Mouse (Mus musculus) hindbrain, postnatal 0 days (tissue): Measurements from ENCODE around the gene Cnp. TPM values are rescaled to one million over a fixed set of nuclear protein-coding genes. Genes with fewer than 3 reads are reported as not detected.
A peak's percentile ranks its signal among the peaks of the same experiment; 100 is the strongest.

Experiments used
- ATAC-seq: fragments of 200-750 bp; cut with Nextera tagmentation; 2 replicates; pipeline ENCODE4 v1.8.0; 2017; ENCODE audit warnings: mild to moderate bottlenecking, moderate TSS enrichment, moderate library complexity
- DNase-seq: peaks from one replicate; pipeline ENCODE4 v3.0.0-alpha.2; 2015; ENCODE audit warnings: low spot score
- H3K27ac ChIP-seq: fragments of 300-500 bp; sonication (generic); 2 replicates; pipeline ENCODE4 v1.5.1; 2014; ENCODE audit warnings: mild to moderate bottlenecking
- H3K27me3 ChIP-seq: fragments of 300-500 bp; sonication (generic); 2 replicates; pipeline ENCODE4 v1.6.1; 2014; ENCODE audit warnings: low read length, mixed read lengths; ENCODE audit not compliant: insufficient read depth
- H3K36me3 ChIP-seq: fragments of 300-500 bp; sonication (generic); 2 replicates; pipeline ENCODE4 v1.6.1; 2014; ENCODE audit warnings: low read length, mixed read lengths; ENCODE audit not compliant: insufficient read depth
- H3K4me1 ChIP-seq: fragments of 300-500 bp; sonication (generic); 2 replicates; pipeline ENCODE4 v1.6.1; 2014; ENCODE audit warnings: antibody characterized with exemption, low read length, mixed read lengths; ENCODE audit not compliant: insufficient read depth
- H3K4me2 ChIP-seq: fragments of 300-500 bp; sonication (generic); 2 replicates; pipeline ENCODE4 v1.6.1; 2014; ENCODE audit warnings: low read depth, mild to moderate bottlenecking, low read length, moderate library complexity, mixed read lengths
- H3K4me3 ChIP-seq: fragments of 300-500 bp; sonication (generic); 2 replicates; pipeline ENCODE4 v1.5.1; 2014; ENCODE audit warnings: low read length
- H3K9ac ChIP-seq: fragments of 300-500 bp; sonication (generic); replicated peaks from 2 replicates; pipeline ENCODE4 v1.6.1; 2014; ENCODE audit warnings: mild to moderate bottlenecking, low read length, moderate library complexity, mixed read lengths
- H3K9me3 ChIP-seq: fragments of 300-500 bp; sonication (generic); 2 replicates; pipeline ENCODE4 v1.6.1; 2016; ENCODE audit warnings: low read length, mixed read lengths
- CTCF ChIP-seq: IDR thresholded peaks from 2 replicates; pipeline ENCODE4 v1.5.1; 2016; ENCODE audit warnings: antibody characterized with exemption, control low read depth, low read depth
- whole genome bisulfite sequencing: fragments of 180-500 bp; shearing (Covaris S2); extraction: QIAGEN DNeasy Blood & Tissue Kit; methylation state at CpG from one replicate; pipeline ENCODE4 v1.1.7; 2014; 5-methylcytosine and 5-hydroxymethylcytosine counted together
- polyA plus RNA-seq: library from polyadenylated mRNA; unstranded; fragments of >200 nt; fragmentation: Nextera tagmentation; extraction: Ambion mirVana; gene quantifications from 2 replicates; pipeline ENCODE4 v1.2.1, GENCODE M21; 2015
- total RNA-seq: library from RNA; depleted of rRNA; stranded (reverse); fragments of >200 nt; gene quantifications from 2 replicates; pipeline ENCODE4 v1.2.3, GENCODE M21; 2014

Cnp gene
- total and polyA plus RNA-seq, 2 experiments from 2014 or later = 121 to 125 TPM

- ATAC-seq = no peak
- Histone ChIP-seq H3K27me3 (no peaks in the 10 kb centered on the region), H3K27ac (peak overlapping the region; percentile 58; the same call in 1 of the 2 replicates), H3K4me2 (no peak overlapping the region), H3K9ac (no peak overlapping the region), H3K4me1 (peaks cover 11% of the 10 kb centered on the region), H3K36me3 (peaks cover 8% of the 10 kb centered on the region; the same call in 1 of the 2 replicates), H3K4me3 (no peak overlapping the region), H3K9me3 (no peaks in the 10 kb centered on the region)
- 58% methylated on average over 10 of the region's 10 CpGs for WGBS
- TF ChIP-seq CTCF = 0 out of 2 replicates have a peak, but pooled peaks have one; percentile 5
- DNase-seq = peak; percentile 25
These were observed 30.7 kb downstream of the Cnp start for GRCm38 (mm10) chr11:100605451-100605850.

DNA sequence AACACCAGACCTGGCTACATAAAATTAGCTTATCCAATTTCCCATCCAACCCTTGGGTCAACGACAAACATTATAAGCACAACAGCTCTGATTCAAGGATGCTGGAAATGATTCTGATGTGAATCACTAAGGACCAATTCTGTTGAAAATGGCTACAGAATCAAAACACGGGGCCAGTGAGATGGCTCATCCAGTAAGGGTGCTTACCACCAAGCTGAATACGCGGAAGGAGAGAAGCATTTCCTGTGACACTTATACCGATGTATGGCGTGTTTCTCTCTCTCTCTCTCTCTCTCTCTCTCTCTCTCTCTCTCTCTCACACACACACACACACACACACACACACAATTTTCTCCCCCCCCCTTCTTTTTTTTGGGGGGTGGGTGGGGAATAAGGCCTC lies 32.4 kb downstream of the Cnp start:
- Histone ChIP-seq H3K36me3 (no peaks in the 10 kb centered on the region), H3K27ac (no peak overlapping the region), H3K4me3 (no peak overlapping the region), H3K4me1 (peaks cover 11% of the 10 kb centered on the region), H3K9me3 (no peaks in the 10 kb centered on the region), H3K9ac (no peak overlapping the region), H3K4me2 (no peak overlapping the region), H3K27me3 (no peaks in the 10 kb centered on the region)
- WGBS = 91% methylated on average over 6 of the region's 6 CpGs
- ATAC-seq (no peak), DNase-seq (no peak)
- no peak for TF ChIP-seq CTCF

- WGBS = 55% methylated on average over 4 of the region's 4 CpGs
- ATAC-seq = no peak
- H3K4me1 ChIP-seq = peaks cover 8% of the 10 kb centered on the region
These were observed 34.1 kb downstream of the Cnp start for GRCm38 (mm10) chr11:100608796-100609195.

DNA sequence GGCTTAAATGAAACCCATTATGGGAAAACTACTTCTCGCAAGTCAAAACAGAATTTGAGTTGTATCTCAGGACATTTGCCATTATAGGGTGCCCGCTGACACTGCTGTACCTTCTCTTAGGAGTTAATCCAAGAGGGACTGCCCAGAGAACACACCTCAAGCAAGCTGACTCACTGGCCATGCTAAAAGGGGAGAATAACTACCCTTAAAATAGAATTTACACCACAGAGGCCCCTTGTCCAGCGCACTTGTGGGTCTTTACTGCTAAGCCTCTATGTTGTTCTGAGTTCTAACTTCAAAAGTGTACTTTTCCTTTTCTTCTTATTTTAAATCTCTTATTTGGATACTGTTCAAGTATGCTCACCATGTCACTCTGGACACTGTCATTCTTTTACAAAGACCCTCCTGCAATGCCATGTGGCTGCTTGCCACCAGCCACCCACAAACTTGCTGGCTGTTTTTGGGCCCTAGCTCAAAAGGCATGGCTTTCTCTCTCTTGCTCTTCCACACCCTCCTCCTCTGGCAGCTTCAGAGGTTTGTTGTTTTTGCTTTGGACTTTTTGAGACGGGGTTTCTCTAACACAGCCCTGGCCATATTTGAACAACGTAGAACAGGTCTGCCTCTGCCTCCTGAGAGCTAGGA lies 34.8 kb downstream of the Cnp start:
- Histone ChIP-seq H3K4me1 (peaks cover 1% of the 10 kb centered on the region; the same call in 1 of the 2 replicates), H3K4me3 (no peak overlapping the region), H3K9me3 (no peaks in the 10 kb centered on the region), H3K36me3 (no peaks in the 10 kb centered on the region), H3K4me2 (no peak overlapping the region), H3K27me3 (no peaks in the 10 kb centered on the region), H3K9ac (no peak overlapping the region), H3K27ac (peak overlapping the region; percentile 21)
- ATAC-seq (0 out of 2 replicates have a peak, but pooled peaks have one; percentile 45), DNase-seq (peak; percentile 31)
- TF ChIP-seq CTCF = no peak
- WGBS = 63% methylated on average over 5 of the region's 5 CpGs

More at GRCm38 (mm10) chr11:100608796-100609195, 34.1 kb downstream of the Cnp start:
- H3K27me3 ChIP-seq = no peaks in the 10 kb centered on the region
- H3K9me3 ChIP-seq = no peaks in the 10 kb centered on the region
- no peak overlapping the region for H3K9ac ChIP-seq
- no peak overlapping the region for H3K4me2 ChIP-seq
- no peak overlapping the region for H3K4me3 ChIP-seq
- no peak for TF ChIP-seq CTCF
- H3K27ac ChIP-seq = 0 out of 2 replicates have a peak overlapping the region, but pooled peaks have one; percentile 17
- H3K36me3 ChIP-seq = no peaks in the 10 kb centered on the region
- DNase-seq = no peak

DNA sequence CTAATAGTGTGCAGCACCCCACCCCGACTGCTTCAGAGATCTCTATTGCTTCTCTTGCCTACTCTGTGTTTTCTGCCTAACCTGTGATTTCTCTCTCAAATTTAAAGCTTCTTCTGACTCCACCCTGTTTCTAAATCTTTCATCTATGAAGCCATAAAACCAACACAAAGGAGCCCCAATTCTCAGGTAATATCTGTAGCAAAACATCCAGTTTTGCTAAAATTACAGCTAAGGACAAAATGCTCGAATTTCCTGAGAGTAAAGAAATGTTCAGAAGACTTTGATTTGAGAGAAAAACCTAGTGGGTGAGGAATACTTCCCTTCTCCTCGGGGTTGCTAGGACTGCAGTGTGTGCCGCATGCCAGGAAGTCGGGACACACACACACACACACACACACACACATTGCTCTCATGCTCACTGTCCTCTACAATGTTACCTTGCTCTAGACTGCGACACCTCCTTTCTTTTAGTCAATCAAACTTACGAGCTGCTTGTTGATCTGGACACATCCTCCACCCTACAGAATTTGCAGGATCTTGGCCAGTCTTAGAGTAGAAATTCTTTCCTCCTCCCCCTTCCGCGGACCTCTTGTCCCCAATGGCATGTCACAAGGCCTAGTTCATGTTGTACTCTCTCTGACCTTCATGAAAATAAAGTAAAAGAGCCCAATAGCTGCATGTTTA lies 35.4 kb downstream of the Cnp start:
- no peaks in the 10 kb centered on the region; the same call in 1 of the 2 replicates for H3K4me1 ChIP-seq
- peak overlapping the region; percentile 9; the same call in 1 of the 2 replicates for H3K9ac ChIP-seq
- H3K27me3 ChIP-seq = no peaks in the 10 kb centered on the region
- WGBS = 66% methylated on average over 9 of the region's 9 CpGs
- no peak for DNase-seq
- no peaks in the 10 kb centered on the region for H3K36me3 ChIP-seq
- peak overlapping the region; percentile 21 for H3K27ac ChIP-seq
- TF ChIP-seq CTCF = no peak
- H3K9me3 ChIP-seq = no peaks in the 10 kb centered on the region
- no peak overlapping the region for H3K4me2 ChIP-seq
- H3K4me3 ChIP-seq = no peak overlapping the region
- ATAC-seq = no peak

DNA sequence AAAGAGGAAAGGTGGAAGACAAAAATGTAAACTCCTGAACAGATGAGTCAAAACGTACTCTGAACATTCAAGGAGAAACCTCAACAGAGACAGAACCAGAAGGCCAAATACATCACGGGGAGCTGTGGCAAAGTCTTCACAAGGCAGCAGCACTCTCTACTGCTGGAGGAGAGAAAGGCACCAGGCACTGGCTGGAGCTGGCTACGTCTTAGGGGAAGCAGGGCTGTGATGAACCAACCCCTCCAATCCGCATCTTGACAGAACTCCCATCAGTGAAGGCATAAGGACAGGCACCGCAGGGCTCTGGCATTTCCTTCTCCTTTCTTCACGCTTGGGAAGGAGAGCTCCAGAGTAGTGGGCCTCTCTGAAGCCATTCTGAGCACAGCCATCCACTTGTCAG lies 36.9 kb downstream of the Cnp start:
- Histone ChIP-seq H3K36me3 (no peaks in the 10 kb centered on the region), H3K27me3 (no peaks in the 10 kb centered on the region), H3K4me1 (no peaks in the 10 kb centered on the region; the same call in 1 of the 2 replicates), H3K27ac (no peak overlapping the region), H3K9ac (no peak overlapping the region), H3K4me2 (no peak overlapping the region), H3K9me3 (no peaks in the 10 kb centered on the region), H3K4me3 (no peak overlapping the region)
- DNase-seq = peak; percentile 21
- 68% methylated on average over 6 of the region's 6 CpGs for WGBS
- peak; percentile 49 for TF ChIP-seq CTCF
- ATAC-seq = no peak
